Mouse (Mus musculus) midbrain, embryonic 14.5 days (tissue): ENCODE data around the gene Ctrc. TPM values are rescaled to one million over a fixed set of nuclear protein-coding genes. Genes with fewer than 3 reads are reported as not detected.

Experiments used
- ATAC-seq: fragments of 200-750 bp; cut with Nextera tagmentation; 2 replicates; pipeline ENCODE4 v1.8.0; 2017; ENCODE audit warnings: moderate number of reproducible peaks, moderate library complexity; ENCODE audit not compliant: low FRiP score, low TSS enrichment
- DNase-seq: peaks from one replicate; pipeline ENCODE4 v3.0.0-alpha.2; 2015
- H3K27ac ChIP-seq: fragments of 300-500 bp; sonication (generic); replicated peaks from 2 replicates; pipeline ENCODE4 v1.5.1; 2014; ENCODE audit warnings: mild to moderate bottlenecking, low read depth, low read length, moderate library complexity
- H3K27me3 ChIP-seq: fragments of 300-500 bp; sonication (generic); 2 replicates; pipeline ENCODE4 v1.6.1; 2014; ENCODE audit warnings: low read length, control low read depth, mixed read lengths; ENCODE audit not compliant: control insufficient read depth, insufficient read depth
- H3K36me3 ChIP-seq: fragments of 300-500 bp; sonication (generic); 2 replicates; pipeline ENCODE4 v1.6.1; 2014; ENCODE audit warnings: low read length, control low read depth; ENCODE audit not compliant: control insufficient read depth, insufficient read depth
- H3K4me1 ChIP-seq: fragments of 300-500 bp; sonication (generic); 2 replicates; pipeline ENCODE4 v1.6.1; 2014; ENCODE audit warnings: mild to moderate bottlenecking, antibody characterized with exemption, low read length, control low read depth; ENCODE audit not compliant: control insufficient read depth, insufficient read depth
- H3K4me2 ChIP-seq: fragments of 300-500 bp; sonication (generic); 2 replicates; pipeline ENCODE4 v1.6.1; 2014; ENCODE audit warnings: mild to moderate bottlenecking, low read length, moderate library complexity
- H3K4me3 ChIP-seq: fragments of 300-500 bp; sonication (generic); replicated peaks from 2 replicates; pipeline ENCODE4 v1.5.1; 2014; ENCODE audit warnings: low read depth, low read length
- H3K9ac ChIP-seq: fragments of 300-500 bp; sonication (generic); replicated peaks from 2 replicates; pipeline ENCODE4 v1.6.1; 2014; ENCODE audit warnings: mild to moderate bottlenecking, low read length, moderate library complexity
- H3K9me3 ChIP-seq: fragments of 300-500 bp; sonication (generic); 2 replicates; pipeline ENCODE4 v1.6.1; 2016; ENCODE audit warnings: low read length, control low read depth, mixed read lengths; ENCODE audit not compliant: control insufficient read depth
- WGBS: fragments of 180-500 bp; shearing (Covaris S2); extraction: QIAGEN DNeasy Blood & Tissue Kit; methylation state at CpG from one replicate; pipeline ENCODE4 v1.1.7; 2014; 5-methylcytosine and 5-hydroxymethylcytosine counted together
- polyA plus RNA-seq: library from polyadenylated mRNA; unstranded; fragments of >200 nt; fragmentation: Nextera tagmentation; extraction: Ambion mirVana; gene quantifications from 2 replicates; pipeline ENCODE4 v1.2.1, GENCODE M21; 2014

Ctrc gene
- not detected in 2 replicates for polyA plus RNA-seq

- no peak for ATAC-seq
- Histone ChIP-seq H3K9ac (no peak within 1 kb of the TSS), H3K27me3 (no peaks in the 10 kb centered on the region), H3K4me1 (no peaks in the 10 kb centered on the region), H3K4me2 (no peak within 1 kb of the TSS), H3K36me3 (no peaks in the 10 kb centered on the region), H3K9me3 (no peaks in the 10 kb centered on the region), H3K4me3 (no peak within 1 kb of the TSS), H3K27ac (no peak within 1 kb of the TSS)
- 83% methylated on average over 6 of the region's 6 CpGs for WGBS
- no peak for DNase-seq
These were observed at the start of gene Ctrc for GRCm38 (mm10) chr4:141845999-141846398. TSS of gene Ctrc (minus strand) at chr4:141846359.

DNA sequence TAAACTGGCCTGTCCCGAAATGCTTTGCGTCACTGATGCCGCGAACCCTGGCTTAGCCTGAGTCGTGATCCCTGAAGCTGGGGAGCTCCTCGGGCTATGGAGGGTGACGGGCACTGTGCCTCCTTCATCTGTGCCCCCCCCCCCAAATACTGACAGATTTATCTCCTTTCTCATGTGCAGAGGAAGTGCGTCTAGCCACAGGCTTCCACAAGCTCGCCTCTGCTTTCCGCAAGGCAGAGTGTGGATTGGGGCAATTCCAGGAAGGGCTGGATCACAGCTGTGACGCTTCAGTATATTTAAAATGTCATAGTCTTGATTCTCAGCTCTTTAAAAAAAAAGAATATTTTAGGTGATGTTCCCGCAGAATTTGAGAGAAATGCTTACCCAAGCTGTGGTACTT is 49.6 kb upstream of the Ctrc start:
- Histone ChIP-seq H3K4me3 (no peak overlapping the region), H3K27ac (no peak overlapping the region), H3K9ac (no peak overlapping the region), H3K4me1 (peaks cover 34% of the 10 kb centered on the region), H3K27me3 (no peaks in the 10 kb centered on the region), H3K9me3 (no peaks in the 10 kb centered on the region), H3K4me2 (no peak overlapping the region), H3K36me3 (no peaks in the 10 kb centered on the region)
- 76% methylated on average over 12 of the region's 12 CpGs for WGBS
- DNase-seq (no peak), ATAC-seq (no peak)

DNA sequence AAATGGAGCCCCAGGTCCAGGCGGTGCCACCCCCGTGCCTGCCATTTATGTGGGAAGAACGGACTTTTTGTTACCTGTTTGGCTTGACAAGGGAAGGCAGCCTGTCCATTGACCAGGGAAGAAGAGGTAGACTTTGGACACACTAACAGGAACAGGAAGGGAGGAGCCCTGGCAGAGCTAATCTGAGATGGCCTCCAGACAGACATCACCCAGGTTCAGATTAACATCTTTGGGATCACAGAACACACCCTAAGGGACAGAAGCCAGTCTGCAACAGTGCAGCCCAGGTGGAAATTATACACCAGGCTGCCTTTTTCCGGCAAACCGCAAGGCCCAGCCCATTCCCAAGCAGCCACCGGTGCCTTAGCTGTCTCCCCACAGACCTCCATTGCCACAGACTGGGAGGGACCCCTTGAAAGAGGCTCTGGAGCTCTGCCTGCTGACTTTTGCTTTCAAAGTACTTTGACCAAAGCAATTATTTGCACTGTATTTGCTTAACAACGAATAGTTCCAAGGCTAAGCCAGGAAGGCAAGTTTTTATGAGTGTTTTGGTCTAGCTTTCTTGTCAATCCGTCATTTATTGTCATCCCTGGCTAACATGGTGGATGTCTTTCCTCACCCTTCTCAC is 47.1 kb upstream of the Ctrc start:
- H3K4me1 ChIP-seq = peaks cover 11% of the 10 kb centered on the region
- WGBS = 89% methylated on average over 8 of the region's 8 CpGs
- H3K9ac ChIP-seq = no peak overlapping the region
- H3K36me3 ChIP-seq = no peaks in the 10 kb centered on the region
- H3K27me3 ChIP-seq = no peaks in the 10 kb centered on the region
- no peak overlapping the region for H3K27ac ChIP-seq
- DNase-seq = no peak
- no peaks in the 10 kb centered on the region for H3K9me3 ChIP-seq
- ATAC-seq = no peak
- no peak overlapping the region for H3K4me3 ChIP-seq
- H3K4me2 ChIP-seq = no peak overlapping the region

- Histone ChIP-seq H3K9ac (no peak overlapping the region), H3K4me3 (no peak overlapping the region), H3K4me2 (no peak overlapping the region), H3K9me3 (no peaks in the 10 kb centered on the region), H3K4me1 (no peaks in the 10 kb centered on the region), H3K27me3 (no peaks in the 10 kb centered on the region), H3K36me3 (no peaks in the 10 kb centered on the region), H3K27ac (no peak overlapping the region)
- DNase-seq (no peak), ATAC-seq (no peak)
- WGBS = 64% methylated on average over 6 of the region's 6 CpGs
These were observed 40.3 kb upstream of the Ctrc start for GRCm38 (mm10) chr4:141886385-141886968.

DNA sequence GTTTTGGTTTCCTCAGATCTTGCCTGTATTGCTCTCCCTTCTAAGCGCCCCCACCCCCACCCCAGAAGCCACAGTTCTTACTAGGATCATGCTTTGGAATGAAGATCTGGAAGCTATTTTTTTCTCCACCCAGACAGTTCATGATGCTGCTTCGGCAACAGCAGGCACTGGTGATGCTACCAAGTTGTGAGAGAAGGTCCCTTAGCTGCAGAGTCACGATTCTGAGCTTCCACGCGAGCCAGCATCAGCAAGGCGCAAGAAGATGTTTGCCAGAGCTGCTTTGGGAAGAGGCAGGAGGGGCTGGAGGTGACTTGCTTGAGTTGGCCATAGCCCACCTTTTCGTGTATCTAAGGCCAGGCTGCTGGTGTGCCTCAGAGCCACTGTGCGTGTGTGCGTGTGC is 39.3 kb upstream of the Ctrc start:
- Histone ChIP-seq H3K36me3 (no peaks in the 10 kb centered on the region), H3K9ac (no peak overlapping the region), H3K27me3 (no peaks in the 10 kb centered on the region), H3K4me3 (no peak overlapping the region), H3K27ac (no peak overlapping the region), H3K9me3 (no peaks in the 10 kb centered on the region), H3K4me2 (no peak overlapping the region), H3K4me1 (no peaks in the 10 kb centered on the region)
- DNase-seq = no peak
- no peak for ATAC-seq
- WGBS = 79% methylated on average over 9 of the region's 9 CpGs

DNA sequence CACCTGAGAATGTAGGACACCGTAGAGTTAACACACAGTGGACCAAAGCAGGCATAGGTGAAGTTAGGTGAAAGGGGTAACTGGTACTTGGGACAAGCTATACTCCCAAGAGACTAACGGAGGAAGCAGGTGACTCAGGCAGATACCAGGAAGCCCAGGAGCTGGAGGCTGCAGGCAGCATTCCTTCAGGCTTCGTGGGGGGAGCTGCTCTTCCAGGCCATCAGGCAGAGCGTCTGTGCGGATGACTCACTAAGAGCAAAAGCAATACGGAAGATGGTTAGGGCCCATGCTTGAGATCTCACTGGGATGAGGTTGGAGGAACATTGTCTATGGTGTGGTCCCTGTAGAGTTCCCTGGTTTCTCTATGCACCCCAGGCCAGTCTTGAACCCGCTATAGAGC is 36.7 kb upstream of the Ctrc start:
- ATAC-seq (no peak), DNase-seq (no peak)
- Histone ChIP-seq H3K4me1 (no peaks in the 10 kb centered on the region), H3K9ac (no peak overlapping the region), H3K4me3 (no peak overlapping the region), H3K9me3 (no peaks in the 10 kb centered on the region), H3K27ac (no peak overlapping the region), H3K36me3 (no peaks in the 10 kb centered on the region), H3K4me2 (no peak overlapping the region), H3K27me3 (no peaks in the 10 kb centered on the region)
- 89% methylated on average over 7 of the region's 7 CpGs for WGBS

DNA sequence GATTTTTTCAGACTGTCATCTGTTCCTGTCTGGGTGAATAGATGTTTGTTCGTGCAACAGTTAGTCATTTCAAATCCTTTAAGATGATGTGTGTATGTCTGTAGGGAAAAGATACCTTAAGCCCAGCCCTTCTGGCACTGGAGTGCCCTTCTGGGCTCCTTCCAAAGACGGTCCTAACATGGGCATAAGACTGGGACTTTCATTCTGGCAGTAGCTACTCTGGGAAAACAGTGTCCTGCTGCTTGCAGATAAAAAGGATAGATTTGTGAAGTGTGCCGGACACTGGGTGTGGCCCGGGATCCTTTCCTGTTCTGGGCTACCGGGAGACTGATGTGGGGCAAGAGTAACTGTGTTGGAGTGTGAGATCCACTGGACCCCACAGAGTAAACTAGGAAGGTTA is 35.8 kb upstream of the Ctrc start:
- Histone ChIP-seq H3K4me1 (no peaks in the 10 kb centered on the region), H3K9ac (no peak overlapping the region), H3K27ac (no peak overlapping the region), H3K9me3 (no peaks in the 10 kb centered on the region), H3K27me3 (no peaks in the 10 kb centered on the region), H3K36me3 (no peaks in the 10 kb centered on the region), H3K4me3 (no peak overlapping the region), H3K4me2 (no peak overlapping the region)
- no peak for ATAC-seq
- no peak for DNase-seq
- WGBS = 76% methylated on average over 5 of the region's 5 CpGs

DNA sequence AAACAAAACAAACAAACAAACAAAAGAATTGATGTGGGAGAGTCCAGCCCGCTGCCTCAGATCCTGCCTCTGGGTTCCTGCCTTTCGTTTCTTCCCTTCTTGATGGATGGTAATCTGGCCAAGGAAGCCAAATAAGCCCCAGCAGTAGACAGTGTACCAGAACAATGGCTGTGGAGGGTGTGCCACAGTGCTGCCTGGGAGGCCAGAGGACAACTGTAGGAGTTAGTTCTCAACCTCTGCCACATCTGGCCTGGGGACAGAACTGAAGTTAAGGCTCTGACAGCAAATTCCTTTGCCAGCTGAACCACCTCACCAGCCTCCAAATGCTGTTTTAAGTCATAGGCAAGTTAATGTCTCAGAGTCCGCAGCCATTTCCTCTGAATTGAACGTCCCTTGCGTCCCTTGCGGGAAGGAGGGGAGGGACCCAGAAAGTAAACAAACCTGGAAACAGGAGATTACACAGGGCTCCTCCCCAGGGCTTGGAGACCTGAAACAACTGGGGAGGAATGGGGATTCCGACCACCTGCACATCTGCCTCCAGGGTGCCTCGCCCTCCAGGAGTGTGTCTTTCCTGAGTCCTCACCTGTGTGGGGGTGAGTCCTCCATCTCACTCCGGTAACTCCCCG is 35.2 kb upstream of the Ctrc start:
- no peaks in the 10 kb centered on the region for H3K9me3 ChIP-seq
- H3K27me3 ChIP-seq = no peaks in the 10 kb centered on the region
- DNase-seq (no peak), ATAC-seq (no peak)
- no peak overlapping the region for H3K4me3 ChIP-seq
- H3K4me2 ChIP-seq = no peak overlapping the region
- no peak overlapping the region for H3K9ac ChIP-seq
- no peaks in the 10 kb centered on the region for H3K4me1 ChIP-seq
- WGBS = 66% methylated on average over 10 of the region's 10 CpGs
- H3K27ac ChIP-seq = no peak overlapping the region
- H3K36me3 ChIP-seq = no peaks in the 10 kb centered on the region

- no peak overlapping the region for H3K4me3 ChIP-seq
- H3K9me3 ChIP-seq = no peaks in the 10 kb centered on the region
- H3K36me3 ChIP-seq = no peaks in the 10 kb centered on the region
- no peak overlapping the region for H3K4me2 ChIP-seq
- whole genome bisulfite sequencing = 70% methylated on average over 9 of the region's 9 CpGs
- H3K9ac ChIP-seq = no peak overlapping the region
- H3K4me1 ChIP-seq = peaks cover 7% of the 10 kb centered on the region
- no peaks in the 10 kb centered on the region for H3K27me3 ChIP-seq
- ATAC-seq = no peak
- no peak overlapping the region for H3K27ac ChIP-seq
- no peak for DNase-seq
These were observed 33.7 kb upstream of the Ctrc start for GRCm38 (mm10) chr4:141879875-141880274.
